Mouse (Mus musculus) central nervous system, embryonic 11.5 days (tissue): ENCODE results near the gene Olfr136. TPM values are rescaled to one million over a fixed set of nuclear protein-coding genes. Genes with fewer than 3 reads are reported as not detected.

Experiments
- polyA plus RNA-seq: library from polyadenylated mRNA; depleted of rRNA; stranded (reverse); fragments of >200 nt; gene quantifications from 2 replicates; pipeline ENCODE4 v1.2.3, GENCODE M21; 2012; rRNA removed

The Olfr136 gene
- not detected in 2 replicates for polyA plus RNA-seq

DNA sequence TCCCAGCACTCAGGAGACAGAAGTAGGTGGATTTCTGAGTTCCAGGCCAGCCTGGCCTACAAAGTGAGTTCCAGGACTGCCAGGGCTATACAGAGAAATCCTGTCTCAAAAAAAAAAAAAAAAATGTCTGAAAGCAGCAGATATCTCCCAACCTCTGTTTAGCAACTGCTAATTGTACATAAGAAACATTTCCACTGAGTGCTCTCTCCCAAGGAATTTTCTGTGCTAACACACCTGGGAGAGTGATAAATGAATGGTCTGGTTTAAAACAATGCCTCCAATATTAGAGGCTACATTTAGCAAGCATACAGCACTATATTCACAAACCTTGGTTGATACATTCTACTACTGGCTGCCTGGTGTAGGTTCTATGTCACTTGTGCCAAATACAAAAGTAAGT is at the start of gene Olfr136:
Gene Olfr136 (plus strand): TSS at position 301 of the 400 bp plus-strand sequence.

DNA sequence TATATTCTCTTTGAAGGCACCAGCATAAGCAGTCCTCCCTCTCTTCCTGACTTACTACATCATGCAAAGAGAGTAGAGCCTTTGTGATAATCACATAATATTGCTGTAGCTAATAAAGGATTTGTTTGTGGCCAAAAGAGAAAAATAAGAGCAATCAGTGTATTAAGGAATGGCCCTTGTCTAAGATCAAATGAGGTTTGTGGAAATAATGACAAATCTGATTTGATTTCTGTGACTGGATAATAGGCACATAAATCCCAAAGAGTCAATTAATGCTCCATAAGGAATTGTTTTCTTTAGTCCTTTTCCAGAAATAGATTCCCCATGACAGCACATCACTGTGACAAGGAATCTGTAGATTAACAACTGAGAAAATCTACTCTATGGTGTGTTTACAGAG is 22.2 kb upstream of the Olfr136 start, which contains the start of gene Olfr137:
Gene Olfr137 (minus strand): TSS at position 101 of the 400 bp plus-strand sequence.

Other genes with a start within 250 kb of the Olfr136 start
- gene Olfr131, start 241.1 kb upstream of the Olfr136 start, polyA plus RNA-seq: not detected in 2 replicates
- not detected in 2 replicates for gene Olfr132, start 195.3 kb upstream of the Olfr136 start, polyA plus RNA-seq
- not detected in 2 replicates for gene Olfr133, start 184.6 kb upstream of the Olfr136 start, polyA plus RNA-seq
- not detected in 2 replicates for gene Olfr134, start 158.4 kb upstream of the Olfr136 start, polyA plus RNA-seq
- not detected in 2 replicates for gene Olfr135, start 125.5 kb upstream of the Olfr136 start, polyA plus RNA-seq
- not detected in 2 replicates for gene Olfr138, start 68.8 kb upstream of the Olfr136 start, polyA plus RNA-seq
- gene Olfr137, start 22.3 kb upstream of the Olfr136 start, polyA plus RNA-seq: not detected in 2 replicates
- not detected in 2 replicates for gene Esp36, start 90.4 kb downstream of the Olfr136 start, polyA plus RNA-seq
- not detected in 2 replicates for gene Esp34, start 224.4 kb downstream of the Olfr136 start, polyA plus RNA-seq